Mouse (Mus musculus): Measurements from ENCODE around the gene Gm10306.

Gene Gm10306

DNA sequence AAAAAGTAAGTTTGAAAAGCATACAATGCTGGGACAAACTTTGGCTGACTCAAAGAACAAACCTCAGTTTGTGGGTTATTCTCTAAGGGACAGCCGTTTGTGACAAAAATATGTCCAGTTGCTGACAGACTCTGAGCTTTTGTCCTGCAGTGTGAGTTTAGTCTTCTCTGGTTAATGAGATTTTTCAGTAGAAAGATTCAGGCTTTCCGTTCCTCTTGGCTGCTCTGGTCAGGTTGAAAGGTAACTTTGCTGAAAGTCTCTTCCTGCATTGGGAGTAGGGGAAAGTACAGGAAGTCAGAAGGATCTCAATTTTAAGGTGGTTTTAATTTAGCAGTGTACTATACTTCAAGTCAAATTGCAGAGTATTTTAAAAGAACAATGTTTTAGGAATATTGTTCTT lies 49.2 kb downstream of the Gm10306 start:
- in situ Hi-C loops (cut with MseI, MboI) = no loop called here

Data from mouse trophoblast stem cell (cell line).